Mouse (Mus musculus): ENCODE results near the gene Gm45902.

Gm45902 gene

DNA sequence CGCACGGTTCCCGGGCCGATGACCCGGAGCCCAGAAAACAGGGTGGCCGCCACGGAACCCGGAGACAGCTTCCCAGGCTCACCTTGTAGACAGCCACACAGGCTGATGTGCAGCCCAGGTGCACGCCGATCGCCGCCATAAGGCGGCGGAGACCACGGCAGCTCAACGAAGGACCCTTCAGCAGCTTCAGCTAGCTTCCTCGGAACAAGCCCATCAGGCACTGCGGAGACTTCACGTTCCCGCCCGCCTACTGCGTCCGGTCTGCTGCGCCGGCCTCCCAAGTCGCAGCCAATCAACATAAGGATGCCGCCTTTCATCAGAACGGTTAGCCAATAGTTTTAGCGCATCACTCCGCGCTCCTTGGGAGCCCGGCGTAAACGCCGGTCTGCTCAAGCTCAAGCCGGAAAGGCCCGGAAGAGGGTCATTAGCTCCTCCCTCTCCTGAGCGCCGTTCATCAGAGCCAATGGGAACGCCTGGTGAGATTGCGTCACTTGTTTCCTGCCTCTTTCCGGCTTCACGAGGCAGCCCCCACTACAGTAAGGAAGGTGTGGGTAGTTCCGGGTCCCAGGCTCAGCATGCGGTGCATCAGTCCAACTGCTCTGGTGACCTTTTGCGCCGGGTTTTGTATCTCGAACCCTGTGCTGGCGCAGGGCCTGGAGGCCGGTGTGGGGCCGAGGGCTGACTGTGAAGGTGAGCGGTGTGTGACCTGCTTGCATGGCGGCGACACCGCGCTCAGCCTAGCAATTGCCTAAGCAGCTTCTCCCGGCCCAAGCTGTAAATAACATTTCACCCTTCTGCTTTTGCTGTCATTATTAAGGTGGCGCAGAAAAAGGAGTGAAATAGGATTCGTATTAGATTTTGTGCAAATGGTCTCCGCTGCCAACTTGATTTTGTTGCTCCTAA, at the start of gene Gm45902, which contains the start of the genes Hspa14 and Cdnf:
Gene Gm45902 (minus strand): TSS at position 239 of the 903 bp plus-strand sequence.
Gene Hspa14 (minus strand): TSS at position 263 of the 903 bp plus-strand sequence.
Gene Cdnf (plus strand): TSS at position 479 of the 903 bp plus-strand sequence.
- peak within 1 kb of the TSS; percentile 99 for H3K4me3 ChIP-seq (replicated peaks; ENCODE audit: low read length)

GRCm38 (mm10) chr2:3546588-3546987, 34.0 kb upstream of the Gm45902 start:
- H3K27me3 ChIP-seq (ENCODE audit: insufficient read depth, low read length): no peaks in the 10 kb centered on the region
- H3K4me3 ChIP-seq (replicated peaks; ENCODE audit: low read length): no peak overlapping the region
- H3K36me3 ChIP-seq (ENCODE audit: insufficient read depth, low read length): no peaks in the 10 kb centered on the region
- no peaks in the 10 kb centered on the region for H3K4me1 ChIP-seq (replicated peaks; ENCODE audit: low read depth, low read length)
- no peaks in the 10 kb centered on the region for H3K9me3 ChIP-seq (ENCODE audit: low read length)
- TF ChIP-seq CTCF (conservative IDR thresholded peaks at IDR 0.05; ENCODE audit: low read length) (peak; percentile 87), POU5F1 (IDR thresholded peaks at IDR 0.05; ENCODE audit: borderline replicate concordance, low read length) (no peak), NANOG (IDR thresholded peaks at IDR 0.05; ENCODE audit: borderline replicate concordance, low read length) (no peak)

More for the DNA sequence above, at the start of gene Gm45902, which contains the start of the genes Hspa14 and Cdnf:
- Histone ChIP-seq H3K9me3 (ENCODE audit: low read length) (no peaks in the 10 kb centered on the region), H3K27me3 (ENCODE audit: insufficient read depth, low read length) (no peaks in the 10 kb centered on the region), H3K36me3 (ENCODE audit: insufficient read depth, low read length) (peaks cover 36% of the 10 kb centered on the region), H3K4me1 (replicated peaks; ENCODE audit: low read depth, low read length) (peaks cover 34% of the 10 kb centered on the region)
- TF ChIP-seq POU5F1 (IDR thresholded peaks at IDR 0.05; ENCODE audit: borderline replicate concordance, low read length) (no peak), NANOG (IDR thresholded peaks at IDR 0.05; ENCODE audit: borderline replicate concordance, low read length) (no peak), CTCF (conservative IDR thresholded peaks at IDR 0.05; ENCODE audit: low read length) (no peak)

DNA sequence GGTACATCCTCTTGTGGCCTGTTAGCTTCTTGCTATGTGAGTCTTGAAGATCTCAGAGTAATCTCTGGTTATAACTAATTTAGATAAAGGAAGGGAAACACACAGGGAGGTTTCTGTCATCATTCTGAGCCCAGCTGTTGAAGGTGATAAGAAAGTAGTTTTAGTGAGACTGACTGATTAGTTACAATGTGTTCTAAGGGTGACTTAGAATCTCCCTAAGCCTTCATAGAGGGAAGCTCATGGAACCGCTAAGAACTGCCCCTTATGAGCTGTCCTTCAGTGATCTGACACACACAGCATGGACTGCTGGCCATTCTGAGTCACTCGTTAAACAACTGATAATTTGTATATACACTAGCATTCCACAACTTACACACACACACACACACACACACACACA, 33.5 kb upstream of the Gm45902 start:
- no peak overlapping the region for H3K4me3 ChIP-seq (replicated peaks; ENCODE audit: low read length)
- no peaks in the 10 kb centered on the region for H3K4me1 ChIP-seq (replicated peaks; ENCODE audit: low read depth, low read length)
- TF ChIP-seq NANOG (IDR thresholded peaks at IDR 0.05; ENCODE audit: borderline replicate concordance, low read length) (no peak), CTCF (conservative IDR thresholded peaks at IDR 0.05; ENCODE audit: low read length) (no peak), POU5F1 (IDR thresholded peaks at IDR 0.05; ENCODE audit: borderline replicate concordance, low read length) (no peak)
- no peaks in the 10 kb centered on the region for H3K36me3 ChIP-seq (ENCODE audit: insufficient read depth, low read length)
- H3K27me3 ChIP-seq (ENCODE audit: insufficient read depth, low read length): no peaks in the 10 kb centered on the region
- H3K9me3 ChIP-seq (ENCODE audit: low read length): no peaks in the 10 kb centered on the region

DNA sequence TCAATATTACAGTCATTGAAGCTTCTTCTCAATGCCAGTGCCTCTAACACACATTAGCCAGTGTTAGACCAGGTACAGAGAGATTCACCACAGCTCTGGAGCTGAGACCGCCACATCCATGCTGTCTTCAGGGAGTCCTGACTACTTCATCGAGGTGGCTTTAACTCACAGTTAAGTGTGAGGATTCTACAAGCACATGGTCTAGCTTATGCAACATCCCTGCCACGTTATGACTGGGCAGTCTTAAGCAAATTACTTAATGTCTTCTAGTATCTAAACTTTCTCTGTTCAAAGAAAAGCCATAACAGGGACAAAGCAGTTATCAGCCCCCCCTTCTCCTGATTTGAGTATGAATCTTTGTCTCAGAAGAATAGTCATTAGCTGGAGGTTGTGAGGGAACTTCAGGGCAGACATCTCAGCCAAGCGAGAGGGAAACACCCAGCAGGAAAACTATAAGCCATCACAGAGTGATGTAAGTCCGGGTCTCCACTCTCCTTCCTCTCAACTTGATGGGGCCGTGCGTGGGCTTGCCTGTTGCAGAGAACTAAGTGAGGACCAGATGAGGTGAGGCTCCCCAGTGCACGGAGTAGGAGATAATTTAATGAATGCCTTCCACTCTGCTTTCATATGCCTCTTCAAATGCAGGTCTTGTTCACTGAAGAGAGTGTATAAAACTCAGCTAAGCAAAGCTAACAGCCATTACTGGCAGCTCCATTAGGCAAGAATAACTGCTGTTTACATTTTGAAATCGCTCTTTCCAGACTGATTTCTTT, 28.9 kb upstream of the Gm45902 start:
- H3K9me3 ChIP-seq (ENCODE audit: low read length): no peaks in the 10 kb centered on the region
- no peaks in the 10 kb centered on the region for H3K27me3 ChIP-seq (ENCODE audit: insufficient read depth, low read length)
- TF ChIP-seq NANOG (IDR thresholded peaks at IDR 0.05; ENCODE audit: borderline replicate concordance, low read length) (no peak), POU5F1 (IDR thresholded peaks at IDR 0.05; ENCODE audit: borderline replicate concordance, low read length) (no peak), CTCF (conservative IDR thresholded peaks at IDR 0.05; ENCODE audit: low read length) (no peak)
- H3K36me3 ChIP-seq (ENCODE audit: insufficient read depth, low read length): no peaks in the 10 kb centered on the region
- no peaks in the 10 kb centered on the region for H3K4me1 ChIP-seq (replicated peaks; ENCODE audit: low read depth, low read length)
- H3K4me3 ChIP-seq (replicated peaks; ENCODE audit: low read length): no peak overlapping the region

GRCm38 (mm10) chr2:3526288-3526687, 13.7 kb upstream of the Gm45902 start:
- Histone ChIP-seq H3K36me3 (ENCODE audit: insufficient read depth, low read length) (no peaks in the 10 kb centered on the region), H3K27me3 (ENCODE audit: insufficient read depth, low read length) (peaks cover 2% of the 10 kb centered on the region; the same call in 1 of the 2 replicates), H3K9me3 (ENCODE audit: low read length) (no peaks in the 10 kb centered on the region), H3K4me1 (replicated peaks; ENCODE audit: low read depth, low read length) (no peaks in the 10 kb centered on the region), H3K4me3 (replicated peaks; ENCODE audit: low read length) (no peak overlapping the region)
- TF ChIP-seq CTCF (conservative IDR thresholded peaks at IDR 0.05; ENCODE audit: low read length) (no peak), POU5F1 (IDR thresholded peaks at IDR 0.05; ENCODE audit: borderline replicate concordance, low read length) (no peak), NANOG (IDR thresholded peaks at IDR 0.05; ENCODE audit: borderline replicate concordance, low read length) (no peak)

DNA sequence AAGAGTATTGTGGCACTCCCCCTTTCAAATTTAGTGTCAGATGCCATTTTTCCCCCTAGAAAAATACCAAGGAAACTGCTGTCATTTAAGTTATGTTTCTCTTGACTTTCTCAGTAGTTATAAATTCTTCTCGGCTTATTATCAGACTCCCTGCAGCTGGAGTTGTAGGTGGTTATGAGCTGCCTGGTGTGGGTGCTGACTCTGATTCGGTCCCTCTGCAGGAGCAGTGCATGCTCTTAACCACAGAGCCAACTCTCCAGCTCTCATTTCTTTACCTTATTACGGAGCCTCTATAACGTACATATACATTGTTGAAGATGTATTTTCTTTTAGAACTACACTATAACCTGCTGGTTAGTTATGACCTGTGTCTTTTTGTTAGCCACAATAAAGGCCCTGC, 10.0 kb upstream of the Gm45902 start:
- no peak for TF ChIP-seq POU5F1 (IDR thresholded peaks at IDR 0.05; ENCODE audit: borderline replicate concordance, low read length)
- no peak for TF ChIP-seq NANOG (IDR thresholded peaks at IDR 0.05; ENCODE audit: borderline replicate concordance, low read length)
- no peak for TF ChIP-seq CTCF (conservative IDR thresholded peaks at IDR 0.05; ENCODE audit: low read length)
- no peaks in the 10 kb centered on the region for H3K4me1 ChIP-seq (replicated peaks; ENCODE audit: low read depth, low read length)

DNA sequence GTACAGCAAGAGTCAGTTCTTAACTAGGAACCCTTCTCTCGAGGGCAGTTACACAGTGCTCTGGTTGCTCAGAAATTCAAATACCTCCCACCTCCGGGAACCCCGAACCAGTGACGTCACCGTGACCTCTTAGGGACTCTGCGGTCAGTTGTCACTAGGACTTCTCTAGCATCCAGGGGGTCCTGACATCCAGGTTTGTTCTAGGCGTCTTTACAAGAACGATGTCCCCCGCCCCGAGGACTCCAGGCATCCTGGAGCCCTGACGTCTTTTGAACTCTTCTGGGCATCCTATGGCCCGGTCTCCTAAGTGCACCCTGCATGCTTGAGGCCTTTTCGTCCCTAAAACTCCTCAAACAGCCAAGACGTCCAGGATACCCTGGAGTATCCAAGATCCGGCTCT, 514 bp downstream of the Gm45902 start:
- peak overlapping the region; percentile 99 for H3K4me3 ChIP-seq (replicated peaks; ENCODE audit: low read length)

More for the DNA sequence above, 10.0 kb upstream of the Gm45902 start:
- Histone ChIP-seq H3K4me3 (replicated peaks; ENCODE audit: low read length) (no peak overlapping the region), H3K27me3 (ENCODE audit: insufficient read depth, low read length) (peaks cover 2% of the 10 kb centered on the region; the same call in 1 of the 2 replicates), H3K9me3 (ENCODE audit: low read length) (no peaks in the 10 kb centered on the region), H3K36me3 (ENCODE audit: insufficient read depth, low read length) (no peaks in the 10 kb centered on the region)

DNA sequence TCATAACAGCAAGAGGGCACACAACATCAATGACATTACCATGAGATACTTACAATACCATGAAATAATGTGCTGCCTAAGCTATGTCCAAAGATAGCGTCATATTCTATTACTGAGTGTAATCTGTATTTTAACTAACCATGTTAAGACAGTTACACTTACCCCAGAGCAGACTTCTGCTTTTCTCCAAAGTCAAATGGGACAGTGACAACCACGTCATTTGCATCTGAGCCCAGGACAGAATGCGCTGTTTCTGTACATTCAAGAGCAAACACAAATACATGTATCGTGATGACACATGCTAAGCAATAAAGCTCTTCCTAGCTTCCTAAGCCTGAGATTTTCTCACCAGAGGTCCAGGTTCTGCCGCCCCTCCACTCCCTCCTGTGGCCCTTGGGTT, 11.7 kb downstream of the Gm45902 start:
- no peak for TF ChIP-seq POU5F1 (IDR thresholded peaks at IDR 0.05; ENCODE audit: borderline replicate concordance, low read length)
- TF ChIP-seq CTCF (conservative IDR thresholded peaks at IDR 0.05; ENCODE audit: low read length): no peak
- no peak for TF ChIP-seq NANOG (IDR thresholded peaks at IDR 0.05; ENCODE audit: borderline replicate concordance, low read length)
- Histone ChIP-seq H3K4me3 (replicated peaks; ENCODE audit: low read length) (no peak overlapping the region), H3K36me3 (ENCODE audit: insufficient read depth, low read length) (peaks cover 93% of the 10 kb centered on the region), H3K4me1 (replicated peaks; ENCODE audit: low read depth, low read length) (peaks cover 30% of the 10 kb centered on the region), H3K9me3 (ENCODE audit: low read length) (no peaks in the 10 kb centered on the region), H3K27me3 (ENCODE audit: insufficient read depth, low read length) (no peaks in the 10 kb centered on the region)

More for the DNA sequence above, 514 bp downstream of the Gm45902 start:
- Histone ChIP-seq H3K4me1 (replicated peaks; ENCODE audit: low read depth, low read length) (peaks cover 36% of the 10 kb centered on the region), H3K27me3 (ENCODE audit: insufficient read depth, low read length) (no peaks in the 10 kb centered on the region), H3K9me3 (ENCODE audit: low read length) (no peaks in the 10 kb centered on the region), H3K36me3 (ENCODE audit: insufficient read depth, low read length) (peaks cover 44% of the 10 kb centered on the region)
- TF ChIP-seq CTCF (conservative IDR thresholded peaks at IDR 0.05; ENCODE audit: low read length) (no peak), POU5F1 (IDR thresholded peaks at IDR 0.05; ENCODE audit: borderline replicate concordance, low read length) (no peak), NANOG (IDR thresholded peaks at IDR 0.05; ENCODE audit: borderline replicate concordance, low read length) (no peak)
